Mouse (Mus musculus): ENCODE measurements around the gene Pp2d1.

DNA sequence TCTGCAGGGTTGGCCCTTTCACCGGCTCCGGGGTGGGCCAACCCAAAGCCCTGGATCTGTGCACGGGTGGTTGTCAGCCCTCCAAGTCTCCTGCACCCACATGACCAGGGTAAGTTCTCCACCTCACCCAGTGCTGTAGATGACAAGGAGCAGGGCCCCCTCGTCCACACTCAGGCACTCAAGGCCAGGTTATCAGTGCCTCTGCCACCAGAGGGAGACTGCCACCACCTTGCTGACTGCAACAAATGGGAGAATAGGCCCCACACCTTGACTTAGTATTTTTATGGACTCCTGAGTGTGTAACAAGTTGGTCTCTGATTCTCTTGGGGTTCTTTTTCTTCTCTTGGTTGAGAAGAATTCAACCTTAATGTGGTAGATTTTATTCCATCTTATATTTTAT, 73.7 kb downstream of the Pp2d1 start:
- TF ChIP-seq POLR2A (IDR thresholded peaks at IDR 0.05; ENCODE audit: insufficient read depth, low read depth, low read length): no peak
- no peak for TF ChIP-seq CTCF (IDR thresholded peaks at IDR 0.05; ENCODE audit: insufficient read depth, low read depth, low read length)

Data from olfactory bulb, adult 2 months (tissue).